ENCODE assay signal across 7 mouse cellular contexts in genomic region chr1:90840250-90840649, GRCm38 (mm10). TPM values are rescaled to one million over a fixed set of nuclear protein-coding genes. Genes with fewer than 3 reads are reported as not detected.
A peak's percentile ranks its signal among the peaks of the same experiment; 100 is the strongest.
DNase-seq lines count a peak whose midpoint lies in the region; ATAC-seq and TF ChIP-seq lines count a peak whose summit lies in the region.

No protein-coding gene starts in this region.

- no peak for ATAC-seq in embryonic facial prominence, embryonic 11.5 days (replicated peaks; ENCODE audit: insufficient number of reproducible peaks, low FRiP score, low TSS enrichment, low read depth)

- no peak overlapping the region for H3K4me2 ChIP-seq in CH12.LX (ENCODE audit: insufficient read depth, low read depth, poor library complexity, severe bottlenecking)
- H3K4me2 ChIP-seq in embryonic facial prominence, embryonic 11.5 days (ENCODE audit: low read depth, low read length), result no peak overlapping the region

- 13% methylated on average over 4 of the region's 4 CpGs for WGBS in embryonic facial prominence, embryonic 11.5 days
- 6% methylated on average over 4 of the region's 4 CpGs for WGBS in olfactory bulb, adult 2 months

- H3K4me1 ChIP-seq in CH12.LX (ENCODE audit: control insufficient read depth in 1 of 2, insufficient read depth in 2 of 2) (no peaks in the 10 kb centered on the region), ES-E14 (ENCODE audit: control insufficient read depth in 2 of 2, insufficient read depth in 2 of 2, low read length in 2 of 2, poor library complexity in 1 of 2) (no peaks in the 10 kb centered on the region)
- H3K4me1 ChIP-seq in embryonic facial prominence, embryonic 11.5 days (ENCODE audit: control insufficient read depth, insufficient read depth, low read length), result 0 out of 2 replicates have a peak, but pooled peaks cover 4% of the 10 kb centered on the region
- H3K4me1 ChIP-seq in olfactory bulb, adult 2 months (ENCODE audit: control insufficient read depth, insufficient read depth, low read length), result peaks cover 24% of the 10 kb centered on the region

- H3K4me3 ChIP-seq in CH12.LX (replicated peaks in 1 of 3; ENCODE audit: low read depth in 2 of 3, low read length in 2 of 3, poor library complexity in 1 of 3), result no peak overlapping the region
- H3K4me3 ChIP-seq in ES-E14 (ENCODE audit: insufficient read depth in 1 of 2, low read depth in 1 of 2, low read length in 2 of 2, poor library complexity in 1 of 2, severe bottlenecking in 1 of 2), result no peak overlapping the region
- H3K4me3 ChIP-seq in embryonic facial prominence, embryonic 11.5 days (ENCODE audit: low read depth, low read length), result no peak overlapping the region
- no peak overlapping the region for H3K4me3 ChIP-seq in olfactory bulb, adult 2 months (ENCODE audit: insufficient read depth, low read depth, low read length)

- dilution Hi-C loops in CH12.LX (cut with MboI; ENCODE audit: extremely low pct_ligation_motif_present, extremely low pct_unique_long_range_greater_than_20kb, low sequenced_read_pairs), result no loop called here

- H3K79me2 ChIP-seq in CH12.LX (replicated peaks; ENCODE audit: control insufficient read depth, extremely low read depth, insufficient read depth, poor library complexity, severe bottlenecking), result no peaks in the 10 kb centered on the region

- TF ChIP-seq CTCF in CH12.LX (conservative IDR thresholded peaks at IDR 0.05 in 1 of 2, IDR thresholded peaks at IDR 0.05 in 1 of 2; ENCODE audit: low read depth in 2 of 2, low read length in 2 of 2), result peak in 1 of 2 experiments; percentile 63; a peak in 2 of 4 replicates
- TF ChIP-seq CTCF in olfactory bulb, adult 2 months (IDR thresholded peaks at IDR 0.05; ENCODE audit: insufficient read depth, low read depth, low read length), result peak; percentile 53; the same call in 1 of the 2 replicates

- H3K27ac ChIP-seq in CH12.LX (ENCODE audit: insufficient read depth, low read depth) (no peak overlapping the region), ES-E14 (ENCODE audit: insufficient read depth, low read depth, low read length, poor library complexity, severe bottlenecking) (no peak overlapping the region)
- no peak overlapping the region for H3K27ac ChIP-seq in embryonic facial prominence, embryonic 11.5 days (replicated peaks; ENCODE audit: low read depth, low read length)
- no peak overlapping the region for H3K27ac ChIP-seq in olfactory bulb, adult 2 months (ENCODE audit: insufficient read depth, low read depth, low read length)

- DNase-seq in CH12.LX (ENCODE audit: extremely low read depth) (no peak), ES-E14 (ENCODE audit: low read depth, low spot score) (no peak)
- peak; percentile 72 for DNase-seq in embryonic facial prominence, embryonic 11.5 days (ENCODE audit: low spot score)
- peak; percentile 69 for DNase-seq in heart, postnatal 4 days
- DNase-seq in left cerebral cortex, adult 8-10 months (ENCODE audit: low spot score in 2 of 2), result peak; percentile 18 to 22
- DNase-seq in spleen, postnatal 14 days (ENCODE audit: low spot score in 2 of 2), result no peak

- H3K36me3 ChIP-seq in CH12.LX (replicated peaks in 1 of 2; ENCODE audit: control insufficient read depth in 1 of 2, insufficient read depth in 1 of 2, low read length in 1 of 2) (no peaks in the 10 kb centered on the region), ES-E14 (ENCODE audit: control insufficient read depth, insufficient read depth, low read length, poor library complexity, severe bottlenecking) (no peaks in the 10 kb centered on the region)
- no peaks in the 10 kb centered on the region for H3K36me3 ChIP-seq in embryonic facial prominence, embryonic 11.5 days (replicated peaks; ENCODE audit: control insufficient read depth, insufficient read depth, low read depth, low read length)

- no peak overlapping the region for H3K9ac ChIP-seq in CH12.LX (ENCODE audit: insufficient read depth, low read depth)
- no peak overlapping the region for H3K9ac ChIP-seq in ES-E14 (ENCODE audit: insufficient read depth, low read depth, low read length, poor library complexity, severe bottlenecking)
- no peak overlapping the region for H3K9ac ChIP-seq in embryonic facial prominence, embryonic 11.5 days (replicated peaks; ENCODE audit: low read length)

- no peak for TF ChIP-seq EP300 in CH12.LX (IDR thresholded peaks at IDR 0.05; ENCODE audit: low read length)

- no peak for TF ChIP-seq POLR2A in CH12.LX (IDR thresholded peaks at IDR 0.05; ENCODE audit: low read depth, low read length)
- no peak for TF ChIP-seq POLR2A in olfactory bulb, adult 2 months (IDR thresholded peaks at IDR 0.05; ENCODE audit: insufficient read depth, low read depth, low read length)

- H3K9me3 ChIP-seq in CH12.LX (replicated peaks; ENCODE audit: low read length) (no peaks in the 10 kb centered on the region), ES-E14 (ENCODE audit: control insufficient read depth, insufficient read depth, low read depth, low read length) (no peaks in the 10 kb centered on the region)
- no peaks in the 10 kb centered on the region for H3K9me3 ChIP-seq in embryonic facial prominence, embryonic 11.5 days (replicated peaks; ENCODE audit: control insufficient read depth, low read length)

- in situ Hi-C loops in CH12.LX (cut with MboI; ENCODE audit: low pct_ligation_motif_present, low pct_unique_long_range_greater_than_20kb, low sequenced_read_pairs), result loop anchor here (10.0 kb wide), 1 partner anchor 195 kb away; no protein-coding TSS in a partner anchor
- in situ Hi-C loops in ES-E14 (cut with MboI; ENCODE audit: low sequenced_read_pairs in 2 of 2, unreplicated experiment in 2 of 2), result loop anchor here in 1 of 2 experiments (25.0 kb wide), 1 partner anchor 178 kb away; no protein-coding TSS in a partner anchor

- peaks cover 96% of the 10 kb centered on the region for H3K27me3 ChIP-seq in CH12.LX (replicated peaks)
- no peaks in the 10 kb centered on the region for H3K27me3 ChIP-seq in embryonic facial prominence, embryonic 11.5 days (ENCODE audit: control insufficient read depth, insufficient read depth, low read length)

- peak; percentile 59 for TF ChIP-seq RAD21 in CH12.LX (IDR thresholded peaks at IDR 0.05; ENCODE audit: low read depth, low read length)

TF ChIP-seq in CH12.LX, 34 proteins besides CTCF, POLR2A, EP300 and RAD21:
- TF ChIP-seq SMC3 (IDR thresholded peaks at IDR 0.05; ENCODE audit: low read depth, low read length) (peak; percentile 52), BHLHE40 (IDR thresholded peaks at IDR 0.05; ENCODE audit: low read depth, low read length) (no peak), MAFK (IDR thresholded peaks at IDR 0.05; ENCODE audit: insufficient replicate concordance, low read length) (no peak), ZMIZ1 (IDR thresholded peaks at IDR 0.05; ENCODE audit: low read depth, low read length) (no peak), UBTF (IDR thresholded peaks at IDR 0.05; ENCODE audit: low read depth, low read length) (no peak), USF1 (IDR thresholded peaks at IDR 0.05; ENCODE audit: low read depth, low read length) (no peak)

TF ChIP-seq in ES-E14, 5 proteins besides CTCF, POLR2A, EP300 and RAD21:
- peak; percentile 53; the same call in 1 of the 2 replicates for TF ChIP-seq ZC3H11A (IDR thresholded peaks at IDR 0.05; ENCODE audit: borderline replicate concordance, low read depth, low read length)
- no peak for TF ChIP-seq MAFK (IDR thresholded peaks at IDR 0.05; ENCODE audit: insufficient read depth, low read depth, low read length)
- no peak for TF ChIP-seq CHD2 (IDR thresholded peaks at IDR 0.05; ENCODE audit: low read depth, low read length)
- TF ChIP-seq ZNF384 (IDR thresholded peaks at IDR 0.05; ENCODE audit: low read depth, low read length), result no peak
TF ChIP-seq in ES-E14: peak in this region for 1.

RNA-seq across cellular contexts. Expression of gene Col6a3, which starts 3.5 kb away (rescaled TPM):
- total RNA-seq in CH12.LX (2012; rRNA removed) (under 0.01 and 0.25 TPM in 2 replicates), CH12.LX (2014; rRNA removed) (not detected in 2 replicates), ES-E14 (2012; rRNA removed) (0.26 and 0.89 TPM in 2 replicates)
- polyA plus RNA-seq in CH12.LX (2012; ENCODE audit: insufficient read length, low read depth), result not detected in 2 replicates
- polyA plus RNA-seq in embryonic facial prominence, embryonic 11.5 days (2014; fragmentation: Nextera tagmentation; extraction: Ambion mirVana), result 17.4 and 19.5 TPM in 2 replicates
- total RNA-seq in heart, postnatal 4 days (2021), result 100 to 1,000 TPM; 103 to 109 TPM
- 1 to 10 TPM; 5.9 to 9.2 (median 7.0) TPM for total RNA-seq in left cerebral cortex, adult 8-10 months (2022)
- not detected in 2 replicates for polyA plus RNA-seq in olfactory bulb, adult 2 months (2012; ENCODE audit: insufficient read depth, insufficient read length, low replicate concordance, missing spikeins)

Comparison
In these comparisons a context has a peak if more than half of its experiments do, and no peak if none do; other contexts are left out.
1. DNase-seq: peak in embryonic facial prominence, embryonic 11.5 days (single experiment), heart, postnatal 4 days (single experiment) and left cerebral cortex, adult 8-10 months (2 of 2); none in CH12.LX (single experiment), ES-E14 (single experiment) and spleen, postnatal 14 days (0 of 2).
2. RNA of gene Col6a3, which starts 3.5 kb away (total RNA-seq): 103 to 109 TPM in heart, postnatal 4 days; 5.9 to 9.2 TPM in left cerebral cortex, adult 8-10 months, 0.26 to 0.89 TPM in ES-E14 and under 0.01 to 0.25 TPM in CH12.LX; every median in the first group is over 10 times any median in the second.